Mouse (Mus musculus) limb, embryonic 10.5 days (tissue): Measurements from ENCODE around the gene Dab2. TPM values are rescaled to one million over a fixed set of nuclear protein-coding genes. Genes with fewer than 3 reads are reported as not detected.

Experiments used
- DNase-seq: peaks from one replicate; pipeline ENCODE4 v3.0.0-alpha.2; 2017; ENCODE audit warnings: low spot score
- H3K27ac ChIP-seq: fragments of 300-500 bp; sonication (generic); 2 replicates; pipeline ENCODE4 v1.5.1; 2016; ENCODE audit warnings: mild to moderate bottlenecking
- H3K27me3 ChIP-seq: fragments of 300-500 bp; sonication (generic); 2 replicates; pipeline ENCODE4 v1.6.1; 2016; ENCODE audit warnings: low read depth, mild to moderate bottlenecking; ENCODE audit not compliant: poor library complexity, severe bottlenecking
- H3K36me3 ChIP-seq: fragments of 300-500 bp; sonication (generic); 2 replicates; pipeline ENCODE4 v1.6.1; 2016; ENCODE audit warnings: mild to moderate bottlenecking, moderate library complexity
- H3K4me1 ChIP-seq: fragments of 300-500 bp; sonication (generic); 2 replicates; pipeline ENCODE4 v1.6.1; 2016
- H3K4me3 ChIP-seq: fragments of 300-500 bp; sonication (generic); 2 replicates; pipeline ENCODE4 v1.5.1; 2016; ENCODE audit warnings: mild to moderate bottlenecking, moderate library complexity
- H3K9me3 ChIP-seq: fragments of 300-500 bp; sonication (generic); replicated peaks from 2 replicates; pipeline ENCODE4 v1.6.1; 2016; ENCODE audit warnings: mild to moderate bottlenecking
- WGBS: fragments of 180-500 bp; shearing (Covaris S2); methylation state at CpG from one replicate; pipeline ENCODE4 v1.1.7; 2016; 5-methylcytosine and 5-hydroxymethylcytosine counted together
- polyA plus RNA-seq: library from polyadenylated mRNA; unstranded; fragments of >200 nt; fragmentation: Nextera tagmentation; extraction: Ambion mirVana; gene quantifications from 2 replicates; pipeline ENCODE4 v1.2.1, GENCODE M21; 2016

Dab2 gene
- polyA plus RNA-seq, 1 experiment from 2014 or later: 35.6 TPM

DNA sequence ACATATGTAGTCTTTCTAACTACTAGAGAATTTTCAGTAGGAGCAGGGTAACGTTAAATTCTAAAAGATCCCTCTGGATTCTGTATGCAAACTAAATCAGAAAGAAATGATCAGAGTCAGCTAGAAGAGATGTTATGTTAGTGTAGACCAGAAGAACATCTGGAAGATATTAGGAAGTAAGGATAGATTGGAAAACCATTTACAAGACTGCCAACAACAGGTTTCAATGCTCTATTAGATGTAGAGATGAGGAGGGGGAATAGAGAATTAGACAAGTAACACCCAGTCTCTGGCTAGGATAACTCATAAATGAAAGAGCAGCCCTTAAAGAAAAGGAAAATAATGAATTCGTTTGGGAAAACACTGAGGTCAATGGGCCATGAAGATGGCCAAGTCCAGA, 154.9 kb downstream of the Dab2 start:
- H3K27me3 ChIP-seq: no peaks in the 10 kb centered on the region
- WGBS: 76% methylated on average over 2 of the region's 2 CpGs

DNA sequence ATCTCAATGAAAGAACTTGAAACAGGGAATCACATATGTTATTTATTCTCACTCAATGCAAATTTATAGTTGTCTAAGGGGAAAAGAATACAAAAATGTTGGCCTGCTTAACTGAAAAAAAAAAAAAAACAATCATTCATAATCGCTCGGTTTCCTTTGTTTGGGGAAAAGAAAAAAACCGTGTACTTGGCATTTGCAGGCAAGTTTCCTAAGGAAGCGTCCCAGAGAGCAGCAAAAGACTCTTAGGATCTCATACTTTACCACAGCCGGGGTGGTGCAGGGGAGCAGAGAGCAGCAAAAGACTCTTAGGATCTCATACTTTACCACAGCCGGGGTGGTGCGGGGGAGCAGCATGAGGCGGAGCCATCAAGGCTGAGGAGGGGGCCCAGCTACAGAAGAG, 161.8 kb downstream of the Dab2 start:
- H3K27me3 ChIP-seq: no peaks in the 10 kb centered on the region
- H3K9me3 ChIP-seq: no peaks in the 10 kb centered on the region
- H3K27ac ChIP-seq: no peak overlapping the region
- H3K4me3 ChIP-seq: no peak overlapping the region
- no peaks in the 10 kb centered on the region for H3K36me3 ChIP-seq
- H3K4me1 ChIP-seq: no peaks in the 10 kb centered on the region
- no peak for DNase-seq
- 86% methylated on average over 8 of the region's 8 CpGs for WGBS

More for the DNA sequence above, 154.9 kb downstream of the Dab2 start:
- no peak overlapping the region for H3K4me3 ChIP-seq
- DNase-seq: no peak
- H3K4me1 ChIP-seq: no peaks in the 10 kb centered on the region
- no peaks in the 10 kb centered on the region for H3K9me3 ChIP-seq
- no peak overlapping the region for H3K27ac ChIP-seq
- no peaks in the 10 kb centered on the region for H3K36me3 ChIP-seq

- WGBS: 81% methylated on average over 3 of the region's 3 CpGs
- H3K4me1 ChIP-seq: peaks cover 5% of the 10 kb centered on the region
- H3K4me3 ChIP-seq: no peak overlapping the region
- H3K27ac ChIP-seq: no peak overlapping the region
- no peaks in the 10 kb centered on the region for H3K36me3 ChIP-seq
- H3K27me3 ChIP-seq: no peaks in the 10 kb centered on the region
- no peaks in the 10 kb centered on the region for H3K9me3 ChIP-seq
- no peak for DNase-seq
These were observed 163.9 kb downstream of the Dab2 start for GRCm38 (mm10) chr15:6463361-6463923.

DNA sequence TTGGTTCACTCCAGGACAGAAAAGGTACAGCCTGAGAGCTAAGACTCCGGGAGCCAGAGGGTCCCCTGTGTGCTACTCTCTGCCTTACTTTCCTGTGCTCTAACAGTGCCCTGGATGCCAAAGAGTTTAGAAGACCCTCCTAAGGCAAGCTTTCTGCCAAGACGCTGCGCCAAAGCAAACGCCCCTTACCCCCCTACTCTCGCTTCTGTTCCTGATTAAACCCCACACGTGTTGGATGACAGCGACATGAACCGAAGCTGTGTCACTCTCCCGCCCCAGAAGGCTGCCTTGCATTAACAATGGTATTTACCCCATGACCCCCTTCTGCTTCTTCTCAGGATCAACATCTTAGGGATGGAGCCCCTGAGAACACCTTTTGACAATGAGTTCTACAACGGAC, 167.4 kb downstream of the Dab2 start:
- no peaks in the 10 kb centered on the region for H3K36me3 ChIP-seq
- DNase-seq: peak; percentile 41
- WGBS: 45% methylated on average over 10 of the region's 10 CpGs

DNA sequence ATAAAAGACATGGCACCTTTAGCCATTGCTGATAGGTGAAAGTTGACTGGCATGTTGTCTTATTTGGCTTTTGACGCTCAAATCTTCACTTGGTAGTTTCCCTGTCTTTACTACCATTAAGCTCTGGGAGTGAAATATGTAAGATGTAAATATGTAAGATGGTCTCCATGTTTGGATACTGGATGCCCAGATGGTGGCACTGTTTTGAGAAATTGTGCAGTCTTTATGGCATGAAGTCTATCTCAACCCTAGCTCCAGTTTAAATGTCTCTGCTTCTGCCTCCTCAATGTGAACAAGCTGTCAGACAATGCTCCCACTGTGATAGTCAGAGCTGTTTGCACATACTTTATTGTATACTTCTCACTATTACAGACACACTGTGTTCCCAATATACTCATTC, 169.3 kb downstream of the Dab2 start:
- Histone ChIP-seq H3K9me3 (no peaks in the 10 kb centered on the region), H3K4me1 (peaks cover 5% of the 10 kb centered on the region), H3K27me3 (no peaks in the 10 kb centered on the region), H3K27ac (no peak overlapping the region), H3K36me3 (no peaks in the 10 kb centered on the region), H3K4me3 (no peak overlapping the region)
- DNase-seq: no peak
- 95% methylated on average over 1 of the region's 1 CpGs for WGBS

More for the DNA sequence above, 167.4 kb downstream of the Dab2 start:
- no peak overlapping the region for H3K27ac ChIP-seq
- H3K27me3 ChIP-seq: no peaks in the 10 kb centered on the region
- no peak overlapping the region for H3K4me3 ChIP-seq
- peaks cover 5% of the 10 kb centered on the region for H3K4me1 ChIP-seq
- no peaks in the 10 kb centered on the region for H3K9me3 ChIP-seq

GRCm38 (mm10) chr15:6469384-6469783, 169.8 kb downstream of the Dab2 start:
- H3K36me3 ChIP-seq: no peaks in the 10 kb centered on the region
- WGBS: 87% methylated on average over 3 of the region's 3 CpGs
- no peaks in the 10 kb centered on the region for H3K27me3 ChIP-seq
- DNase-seq: no peak
- no peak overlapping the region for H3K4me3 ChIP-seq
- peaks cover 5% of the 10 kb centered on the region for H3K4me1 ChIP-seq
- no peaks in the 10 kb centered on the region for H3K9me3 ChIP-seq
- H3K27ac ChIP-seq: no peak overlapping the region

DNA sequence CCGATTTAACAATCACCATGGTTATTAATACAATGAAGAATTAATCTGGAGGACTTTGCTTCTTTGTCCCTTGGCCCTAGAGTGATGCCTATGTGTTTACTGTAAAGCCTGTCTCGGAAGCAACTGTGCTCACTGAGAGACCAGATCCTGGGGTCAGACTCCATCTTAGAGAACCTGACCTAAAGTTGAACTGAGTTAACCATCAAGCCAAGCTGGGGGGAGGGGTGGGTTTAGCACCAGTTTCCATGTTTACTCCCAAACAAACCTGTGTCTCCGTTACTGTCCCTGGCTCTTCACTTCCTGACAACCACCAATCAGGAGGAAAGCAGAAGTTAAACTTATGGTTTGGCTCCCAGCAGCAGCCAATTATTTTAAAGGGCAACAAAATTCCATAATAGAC, 184.0 kb downstream of the Dab2 start:
- Histone ChIP-seq H3K4me1 (no peaks in the 10 kb centered on the region), H3K9me3 (no peaks in the 10 kb centered on the region), H3K27ac (no peak overlapping the region), H3K27me3 (no peaks in the 10 kb centered on the region), H3K36me3 (no peaks in the 10 kb centered on the region), H3K4me3 (no peak overlapping the region)
- WGBS: 80% methylated on average over 3 of the region's 3 CpGs
- DNase-seq: no peak

Other genes starting within 250 kb of the Dab2 start
- gene C9, start 145.5 kb downstream of the Dab2 start, polyA plus RNA-seq: not detected in 2 replicates
- gene Fyb, start 223.1 kb downstream of the Dab2 start, polyA plus RNA-seq: 1.5 and 2.9 TPM in 2 replicates